Mouse (Mus musculus): ENCODE data around the gene Ston2.

- TF ChIP-seq TAL1 (conservative IDR thresholded peaks at IDR 0.05; ENCODE audit: low read depth, low read length) (no peak), GATA1 (IDR thresholded peaks at IDR 0.05; ENCODE audit: borderline replicate concordance, low read length) (no peak), CTCF (IDR thresholded peaks at IDR 0.05; ENCODE audit: low read depth, low read length) (no peak), POLR2AphosphoS5 (IDR thresholded peaks at IDR 0.05; ENCODE audit: insufficient replicate concordance, low read depth, low read length) (no peak), GATA2 (IDR thresholded peaks at IDR 0.05; ENCODE audit: borderline replicate concordance, low read depth, low read length) (no peak)
Measured at GRCm38 (mm10) chr12:91667741-91668140, 120.4 kb downstream of the Ston2 start.

Measured in G1E (cell line).